16 mouse cellular contexts compared by ENCODE assay signal in the genomic region with DNA sequence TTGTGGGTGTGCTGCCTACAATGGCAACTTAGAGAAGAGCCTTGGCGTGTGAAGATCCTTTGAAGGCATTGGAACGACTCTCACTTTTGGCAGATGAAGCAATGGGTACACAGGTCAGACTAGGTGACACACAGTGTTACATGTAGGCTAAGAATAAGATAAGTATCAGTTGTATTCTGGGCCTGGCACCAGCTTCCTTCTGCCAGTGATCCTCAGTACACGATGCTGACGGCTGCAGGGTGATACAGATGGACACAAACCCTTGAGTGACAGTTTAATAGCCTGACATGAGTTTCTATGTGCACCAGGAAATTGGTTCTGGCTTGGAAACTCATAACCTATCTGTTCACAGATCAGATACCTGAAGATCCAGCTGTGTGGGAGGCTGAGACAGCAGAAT.
"Had no signal": no experiment of that assay in that cellular context is flagged by ENCODE, and none has a peak within 500 bp of the region (broad histone marks: within the 10 kb centered on the region; RNA-seq: fewer than 3 reads in every experiment).

No protein-coding gene starts in this region.

- H3K4me2 ChIP-seq: lung, embryonic 15.5 days; midbrain, embryonic 11.5 days; midbrain, embryonic 13.5 days; midbrain, embryonic 15.5 days; neural tube, embryonic 12.5 days had no signal

- DNase-seq: lung, adult 2 months; lung, postnatal 14 days; lung, postnatal 36 days; right cerebral cortex, postnatal 14 days; spleen, adult 18-20 months; thymus, adult 18-20 months; thymus, postnatal 14 days; thymus, postnatal 36 days had no signal

- H3K4me3 ChIP-seq: lung, embryonic 15.5 days; megakaryocyte, embryonic 14.5 days; midbrain, embryonic 13.5 days; midbrain, embryonic 15.5 days; neural tube, embryonic 12.5 days had no signal

- H3K9me3 ChIP-seq: lung, embryonic 15.5 days; midbrain, embryonic 13.5 days; midbrain, embryonic 15.5 days; neural tube, embryonic 12.5 days had no signal

- H3K4me1 ChIP-seq: lung, embryonic 15.5 days; midbrain, embryonic 13.5 days; midbrain, embryonic 15.5 days; neural tube, embryonic 12.5 days had no signal

- H3K27ac ChIP-seq: lung, embryonic 15.5 days; macrophage; midbrain, embryonic 13.5 days; midbrain, embryonic 15.5 days; neural tube, embryonic 12.5 days had no signal

- ATAC-seq: lung, postnatal 0 days; midbrain, embryonic 13.5 days; midbrain, embryonic 15.5 days had no signal

- H3K9ac ChIP-seq: lung, embryonic 15.5 days; midbrain, embryonic 13.5 days; midbrain, embryonic 15.5 days; neural tube, embryonic 12.5 days had no signal

- H3K27me3 ChIP-seq: lung, embryonic 15.5 days; midbrain, embryonic 13.5 days; midbrain, embryonic 15.5 days; neural tube, embryonic 12.5 days had no signal

- H3K36me3 ChIP-seq: lung, embryonic 15.5 days; midbrain, embryonic 13.5 days; midbrain, embryonic 15.5 days; neural tube, embryonic 12.5 days had no signal
